Mouse (Mus musculus) erythroblast, adult 5-6 weeks (primary cell): Measurements from ENCODE around the gene Plekhg2. TPM values are rescaled to one million over a fixed set of nuclear protein-coding genes. Genes with fewer than 3 reads are reported as not detected.
A peak's percentile ranks its signal among the peaks of the same experiment; 100 is the strongest.

Experiments used
- ATAC-seq: replicated peaks from 2 replicates; pipeline ENCODE4 v1.8.0; 2016; ENCODE audit warnings: moderate number of reproducible peaks, mild to moderate bottlenecking, moderate TSS enrichment, inconsistent platforms; ENCODE audit not compliant: poor library complexity, low FRiP score, severe bottlenecking
- total RNA-seq, 2 experiments: library from RNA; stranded (forward) in 1 of 2; stranded (reverse) in 1 of 2; fragments of 150-400 nt in 1 of 2; fragments of 200-764, 138-1000 nt in 1 of 2; gene quantifications; 2 replicates each; pipeline versions ENCODE4 v1.2.3 to v1.2.4; 2015 to 2017; ENCODE audit warnings: low replicate concordance in 2 of 2

Plekhg2 gene
- total RNA-seq, 2 experiments from 2014 or later = 4.1 to 4.4 TPM

DNA sequence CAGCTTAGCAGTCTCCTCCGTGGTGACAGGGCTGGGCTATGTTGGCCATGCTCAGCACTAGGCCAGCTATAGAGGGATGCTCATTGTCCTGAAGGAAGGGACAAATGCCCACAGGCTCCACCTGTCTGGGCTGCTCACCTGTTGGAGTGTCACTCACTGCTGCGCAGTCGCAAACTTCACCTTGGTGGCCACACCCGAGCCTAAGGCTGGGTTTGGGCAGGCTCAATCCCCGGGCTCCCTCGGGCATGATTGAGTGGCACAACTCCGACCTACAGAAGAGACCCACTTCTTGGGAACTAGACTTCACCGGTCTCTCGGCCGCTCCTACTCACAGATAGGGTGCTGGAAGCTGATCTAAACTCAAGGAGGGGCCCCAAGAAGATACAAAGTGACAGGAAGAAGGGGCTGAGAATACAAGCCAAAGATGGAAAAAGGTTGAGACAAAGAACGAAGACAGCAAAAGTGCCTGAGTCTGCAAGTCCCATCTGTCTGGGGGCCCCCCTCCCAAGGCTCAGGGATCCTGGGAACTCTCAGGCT is 1.4 kb downstream of the Plekhg2 start:
- ATAC-seq = no peak

- ATAC-seq = no peak
These were observed 2.3 kb downstream of the Plekhg2 start for GRCm38 (mm10) chr7:28370051-28370450.

DNA sequence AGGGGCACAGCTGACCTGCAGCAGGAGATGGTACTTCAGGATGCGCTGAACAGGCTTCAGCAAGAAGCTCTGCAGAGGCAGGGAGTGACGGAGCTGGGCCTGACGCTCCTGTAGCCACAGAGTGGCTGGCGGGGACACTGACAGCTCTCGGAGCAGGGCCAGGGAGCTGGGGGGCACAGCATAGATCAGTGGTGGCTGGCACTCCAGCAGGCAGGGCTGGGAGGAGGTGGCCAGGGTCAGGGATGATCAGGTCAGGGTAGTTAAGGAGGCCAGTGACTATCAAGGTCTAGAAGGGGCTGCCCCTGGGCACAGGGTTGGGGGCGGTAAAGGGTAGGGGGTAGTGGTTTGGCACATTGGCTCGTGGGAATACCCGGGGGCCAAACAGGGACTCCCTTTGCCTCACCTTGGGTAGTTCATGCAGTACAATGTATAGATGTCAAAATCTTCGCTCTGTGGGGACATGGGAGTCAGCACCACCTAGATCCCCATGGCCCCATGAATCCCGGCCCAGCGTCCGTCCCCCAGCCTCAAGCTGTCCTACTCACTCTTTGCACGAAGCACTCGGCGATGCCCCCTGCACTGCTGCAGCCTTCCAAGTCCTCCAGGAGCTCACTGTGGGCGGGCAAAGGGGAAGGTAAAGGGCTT is 4.0 kb downstream of the Plekhg2 start:
- no peak for ATAC-seq

- no peak for ATAC-seq
These were observed 4.6 kb downstream of the Plekhg2 start for GRCm38 (mm10) chr7:28367663-28368275.

DNA sequence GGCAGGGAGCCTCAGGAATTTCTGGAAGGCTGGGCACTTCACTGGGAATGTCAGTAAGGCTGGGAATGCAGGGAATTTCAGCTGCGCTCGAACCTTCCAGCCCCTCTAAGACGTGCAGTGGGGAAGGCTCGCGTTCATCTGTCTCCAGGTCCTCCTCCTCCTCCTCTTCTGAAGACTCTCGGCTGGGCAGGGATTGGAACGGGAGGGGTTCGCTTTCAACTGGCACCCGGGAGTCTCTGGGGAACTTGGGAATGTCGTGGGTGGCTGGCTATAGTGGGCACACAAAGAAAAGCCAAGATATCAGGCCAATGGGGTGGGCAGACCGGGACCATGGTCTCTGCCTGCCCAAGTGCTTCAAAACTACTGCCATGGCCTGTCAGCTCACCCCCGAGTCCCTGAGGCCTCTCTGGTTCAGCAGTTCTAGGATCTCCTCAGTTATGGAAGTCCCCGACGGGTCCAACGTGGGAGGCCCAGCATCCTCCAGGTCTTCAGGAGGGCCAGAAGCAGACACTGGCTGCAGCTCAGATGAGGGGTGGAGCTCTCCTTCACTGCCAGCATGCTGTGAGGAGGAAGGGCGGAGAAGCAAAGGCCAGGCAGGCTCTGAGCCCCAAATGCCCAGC is 9.8 kb downstream of the Plekhg2 start:
- no peak for ATAC-seq

DNA sequence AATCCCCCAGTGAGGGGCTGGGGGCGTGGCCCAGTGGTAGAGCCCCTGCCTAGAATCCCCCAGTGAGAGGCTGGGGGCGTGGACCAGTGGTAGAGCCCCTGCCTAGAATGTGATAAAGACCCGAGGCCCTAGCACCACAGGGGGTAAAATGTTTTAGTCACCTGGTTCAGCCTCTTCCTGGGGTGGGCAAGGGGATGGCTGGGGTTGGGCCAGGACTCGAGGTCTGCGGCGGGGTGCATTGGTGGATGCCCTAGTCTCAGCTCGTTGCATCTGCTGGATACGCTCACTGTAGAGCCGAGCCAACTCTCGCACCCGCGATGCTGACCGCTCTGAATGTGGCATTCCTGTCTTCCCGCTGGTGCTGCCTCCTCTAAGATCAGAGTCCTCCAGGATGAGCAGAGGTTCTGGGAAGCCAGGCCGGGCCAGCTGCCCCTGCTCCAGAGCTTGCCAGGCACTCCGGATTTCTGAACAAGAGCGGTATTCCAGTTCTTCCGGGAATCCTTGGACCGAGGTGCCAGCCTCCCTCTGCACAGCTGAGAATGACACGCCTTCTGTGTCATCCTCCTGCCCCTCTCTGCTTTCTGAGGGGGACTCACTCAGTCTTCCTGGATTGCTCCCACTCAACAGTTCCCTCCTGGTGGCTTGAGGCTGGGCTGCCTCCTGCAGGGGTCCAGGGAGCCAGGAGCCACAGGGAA is 10.6 kb downstream of the Plekhg2 start:
- no peak for ATAC-seq

DNA sequence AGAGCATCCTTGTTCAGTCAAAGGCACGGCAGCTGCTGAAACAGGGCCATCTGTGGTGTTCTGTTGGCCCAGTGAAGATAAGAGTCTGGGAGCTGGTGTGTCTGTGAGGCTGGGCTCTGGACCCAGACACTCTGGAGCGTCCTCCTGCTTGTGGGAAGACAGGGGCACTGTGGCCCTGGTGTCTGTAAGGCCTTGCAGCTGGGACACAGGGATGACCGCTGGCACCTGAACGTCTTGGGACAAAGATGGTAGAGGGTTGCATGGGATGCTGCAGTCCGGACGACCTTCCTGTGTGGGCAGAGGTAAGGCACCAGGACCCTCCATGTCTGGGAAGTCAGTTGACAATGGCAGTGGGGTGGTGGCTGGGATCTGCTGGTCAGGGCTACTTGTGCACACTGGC is 12.1 kb downstream of the Plekhg2 start:
- ATAC-seq = 0 out of 2 replicates have a peak, but pooled peaks have one; percentile 16

DNA sequence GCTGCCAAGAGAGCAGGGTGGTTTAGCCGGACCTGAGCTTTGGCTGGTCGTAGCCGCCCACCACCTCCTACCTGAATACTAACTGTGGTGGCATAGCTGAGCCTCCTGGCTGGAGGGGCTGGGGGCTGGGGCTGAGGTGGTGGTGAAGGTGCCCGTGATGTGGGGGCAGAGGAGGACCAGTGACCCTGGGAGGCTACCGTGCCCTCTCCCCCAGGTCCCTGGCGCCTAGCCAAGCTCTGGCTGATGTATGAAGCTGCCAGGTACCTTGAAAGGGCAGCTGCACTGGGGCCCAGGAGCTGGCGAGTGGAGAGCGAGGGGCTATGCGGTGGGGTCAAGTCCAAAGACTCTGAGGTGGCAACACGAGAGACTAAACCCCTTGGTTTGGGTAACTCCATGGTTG is 12.5 kb downstream of the Plekhg2 start:
- no peak for ATAC-seq

DNA sequence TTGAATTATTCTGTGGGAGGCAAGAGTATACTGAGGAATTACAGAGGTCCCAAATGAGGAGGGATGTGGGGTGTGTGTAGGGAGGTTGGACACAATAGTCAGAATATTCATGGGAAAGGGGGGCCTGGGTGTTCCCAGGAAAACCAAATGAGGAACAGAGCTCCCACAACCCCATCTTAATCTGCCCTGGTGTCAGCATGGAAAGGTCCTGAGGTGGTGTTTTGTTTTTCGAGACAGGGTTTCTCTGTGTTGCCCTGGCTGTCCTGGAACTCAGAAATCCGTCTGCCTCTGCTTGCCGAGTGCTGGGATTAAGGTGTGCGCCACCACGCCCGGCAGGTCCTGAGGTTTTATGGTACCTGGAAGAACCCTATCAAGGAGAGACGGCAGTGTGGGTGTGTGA is 14.0 kb downstream of the Plekhg2 start:
- ATAC-seq = no peak

- ATAC-seq = no peak
These were observed 14.4 kb downstream of the Plekhg2 start for GRCm38 (mm10) chr7:28357984-28358383.

DNA sequence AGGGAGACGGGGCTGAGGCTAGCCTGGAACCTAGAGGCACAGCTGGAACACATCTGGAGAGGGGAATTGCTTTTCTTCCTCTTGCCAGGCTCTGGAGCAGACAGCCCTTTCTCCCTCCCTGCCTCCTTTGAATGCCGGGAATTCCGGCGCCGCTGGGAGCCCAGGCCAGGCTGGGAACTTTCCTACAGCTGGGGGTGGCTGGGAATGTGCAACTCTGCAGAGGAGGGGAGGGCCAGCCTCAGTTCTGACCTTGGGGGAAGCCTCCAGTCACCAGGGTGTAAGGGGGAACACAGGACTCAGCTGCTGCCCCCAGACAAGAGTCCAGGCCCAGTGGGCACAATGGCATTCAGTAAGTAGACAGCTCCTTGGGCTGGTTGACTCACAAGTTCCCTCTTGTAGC is 15.4 kb downstream of the Plekhg2 start:
- ATAC-seq = no peak

DNA sequence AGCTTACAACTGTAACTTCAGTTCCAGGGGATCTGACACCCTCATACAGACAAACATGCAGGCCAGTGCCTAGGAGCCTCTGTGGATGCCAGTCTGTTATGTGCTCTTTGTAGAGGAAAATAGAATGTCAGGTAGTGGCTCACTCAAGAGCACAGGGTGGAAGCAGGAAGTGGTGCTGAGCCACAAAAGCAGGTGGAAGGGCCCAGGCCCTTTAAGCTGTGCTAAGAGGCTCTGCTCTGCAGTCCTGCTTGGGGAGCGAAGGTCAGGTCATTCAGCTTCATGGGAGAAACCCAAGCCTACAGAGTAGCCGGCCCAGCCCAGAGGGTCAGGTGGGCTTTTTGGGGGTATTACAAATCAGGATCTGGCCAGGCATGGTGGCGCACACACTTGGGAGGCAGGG is 17.2 kb downstream of the Plekhg2 start:
- no peak for ATAC-seq

- no peak for ATAC-seq
These were observed 17.8 kb downstream of the Plekhg2 start for GRCm38 (mm10) chr7:28354596-28354995.

DNA sequence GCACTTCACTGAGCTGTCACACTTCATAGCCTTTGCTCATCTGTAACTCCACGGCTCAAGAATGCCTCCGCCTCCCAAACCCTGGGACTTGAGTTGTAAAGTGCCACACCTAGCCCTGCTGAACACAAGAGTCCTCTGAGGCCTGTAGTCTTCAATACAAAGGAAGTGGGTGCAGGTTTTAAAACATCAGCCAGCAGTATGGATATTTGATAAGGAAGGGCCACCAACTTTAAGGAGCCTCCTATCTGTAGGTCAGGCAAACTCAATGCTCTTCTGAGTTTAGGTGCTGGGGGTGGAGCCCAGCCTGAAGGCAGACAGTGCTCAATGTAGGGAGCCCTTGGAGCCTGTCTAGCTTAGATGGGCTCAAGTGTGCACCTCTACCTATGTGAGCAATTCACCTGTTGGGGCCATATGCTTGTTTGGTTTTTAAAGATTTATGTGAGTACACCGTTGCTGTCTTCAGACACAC is 18.3 kb downstream of the Plekhg2 start:
- no peak for ATAC-seq

- ATAC-seq = no peak
These were observed 19.1 kb downstream of the Plekhg2 start for GRCm38 (mm10) chr7:28353267-28353666.

DNA sequence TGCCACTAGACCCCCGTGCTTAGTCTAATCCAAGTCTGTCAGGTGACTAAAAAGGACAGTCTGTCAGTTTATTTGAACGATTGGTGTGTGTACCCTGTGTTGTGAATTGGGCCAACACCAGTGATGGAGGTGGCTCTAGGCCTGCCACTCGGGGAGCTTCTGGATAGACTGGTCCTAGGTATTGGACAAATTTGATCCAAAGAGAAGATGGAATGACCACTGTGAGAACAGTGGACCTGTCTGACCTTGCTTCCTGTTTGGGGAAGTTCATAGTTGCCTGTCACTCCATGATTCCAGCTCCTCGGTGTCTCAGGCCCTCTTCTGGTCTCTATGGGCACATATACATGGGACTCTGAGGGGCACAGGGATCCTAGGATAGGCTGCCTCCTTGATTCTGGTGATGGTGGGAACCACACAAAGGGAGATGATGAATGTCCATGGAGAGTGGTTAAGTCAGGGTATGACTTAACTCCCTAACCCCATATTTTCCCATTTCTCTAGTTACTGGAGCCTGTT is 20.7 kb downstream of the Plekhg2 start:
- no peak for ATAC-seq

GRCm38 (mm10) chr7:28350155-28350883 is 22.1 kb downstream of the Plekhg2 start, which contains the start of gene Rps16:
Gene Rps16, plus strand, starts transcription at chr7:28350652.
- peak; percentile 97 for ATAC-seq

DNA sequence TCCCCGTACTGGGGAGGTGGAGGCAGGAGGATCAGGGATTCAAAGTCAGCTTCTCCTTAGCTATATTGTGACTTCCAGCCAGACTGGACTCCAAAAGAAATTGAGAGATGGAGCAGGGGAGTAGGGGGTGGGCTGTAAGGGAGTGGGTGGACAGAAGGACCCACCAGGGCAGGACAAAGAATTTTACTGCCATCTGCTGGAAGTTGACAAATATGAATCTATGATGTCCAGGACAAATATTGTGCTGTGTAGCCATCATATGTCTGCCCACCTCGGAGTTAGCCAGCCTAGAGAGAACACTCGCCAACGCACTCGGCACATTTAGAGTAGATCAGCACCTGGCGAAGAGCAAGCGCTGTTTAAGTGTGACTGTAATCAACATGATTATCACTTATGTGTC is 23.8 kb downstream of the Plekhg2 start:
- ATAC-seq = no peak

- no peak for ATAC-seq
These were observed 24.7 kb downstream of the Plekhg2 start for GRCm38 (mm10) chr7:28347746-28348145.
